In the genomic region with DNA sequence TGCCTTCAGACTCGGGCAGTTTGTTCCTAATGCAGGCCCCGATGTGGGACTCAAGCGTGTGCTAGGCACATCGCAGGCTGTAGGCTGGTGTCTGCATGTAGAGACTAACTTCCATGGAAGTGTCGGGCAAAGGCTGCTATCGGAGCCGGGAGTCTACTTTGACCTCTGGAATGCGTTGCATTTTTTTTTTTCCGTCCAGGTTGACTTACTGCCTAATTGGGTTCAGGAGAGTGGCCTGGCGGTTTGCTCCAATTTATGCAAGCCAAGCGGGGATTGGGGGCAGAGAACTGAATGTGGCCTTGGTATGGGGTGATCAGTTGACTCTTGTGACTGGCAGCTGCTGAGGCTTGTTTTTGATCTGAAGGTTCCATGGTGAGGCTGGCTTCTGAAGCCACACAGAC, we compare ENCODE assay signal across 8 mouse cellular contexts. TPM values are rescaled to one million over a fixed set of nuclear protein-coding genes. Genes with fewer than 3 reads are reported as not detected.
DNase-seq lines count a peak whose midpoint lies in the region; ATAC-seq and TF ChIP-seq lines count a peak whose summit lies in the region.

No protein-coding gene starts in this region.

- peak overlapping the region; percentile 98 for H3K9ac ChIP-seq in neural tube, embryonic 11.5 days (ENCODE audit: low read length)
- 0 out of 2 replicates have a peak overlapping the region, but pooled peaks have one; percentile 92 for H3K9ac ChIP-seq in embryonic facial prominence, embryonic 15.5 days
- peak overlapping the region; percentile 96 for H3K9ac ChIP-seq in hindbrain, embryonic 16.5 days (ENCODE audit: low read depth, low read length)
- peak overlapping the region; percentile 90 for H3K9ac ChIP-seq in liver, embryonic 14.5 days (replicated peaks)

- no peak for TF ChIP-seq CTCF in liver, embryonic 14.5 days (IDR thresholded peaks at IDR 0.05; ENCODE audit: low read depth)

- peak overlapping the region; percentile 85 for H3K4me3 ChIP-seq in neural tube, embryonic 11.5 days (ENCODE audit: low read depth, low read length)
- peak overlapping the region; percentile 70 for H3K4me3 ChIP-seq in embryonic facial prominence, embryonic 15.5 days (replicated peaks)
- peak overlapping the region; percentile 58 for H3K4me3 ChIP-seq in hindbrain, embryonic 16.5 days (ENCODE audit: low read length)
- peak overlapping the region; percentile 71 to 97 for H3K4me3 ChIP-seq in liver, embryonic 14.5 days (ENCODE audit: insufficient read depth in 1 of 2, low read depth in 2 of 2, low read length in 2 of 2)

- peak overlapping the region; percentile 93 for H3K4me2 ChIP-seq in neural tube, embryonic 11.5 days (ENCODE audit: low read depth)
- peak overlapping the region; percentile 73 for H3K4me2 ChIP-seq in embryonic facial prominence, embryonic 15.5 days (replicated peaks)
- peak overlapping the region; percentile 82 for H3K4me2 ChIP-seq in hindbrain, embryonic 16.5 days (ENCODE audit: low read length)
- H3K4me2 ChIP-seq in liver, embryonic 14.5 days (ENCODE audit: low read depth) = peak overlapping the region; percentile 97

- intact Hi-C loops in gastrocnemius, postnatal 14 days (cut with DNase I; ENCODE audit: low total_unique reads) = no loop called here

- WGBS in neural tube, embryonic 11.5 days = 11% methylated on average over 11 of the region's 11 CpGs
- 6% methylated on average over 11 of the region's 11 CpGs for WGBS in embryonic facial prominence, embryonic 15.5 days
- WGBS in hindbrain, embryonic 16.5 days = 4% methylated on average over 11 of the region's 11 CpGs
- 33% methylated on average over 11 of the region's 11 CpGs for WGBS in liver, embryonic 14.5 days (ENCODE audit: insufficient replicate concordance)

- H3K27ac ChIP-seq in neural tube, embryonic 11.5 days (ENCODE audit: low read depth, low read length) = no peak overlapping the region
- H3K27ac ChIP-seq in embryonic facial prominence, embryonic 15.5 days (replicated peaks) = peak overlapping the region; percentile 99
- peak overlapping the region; percentile 99 for H3K27ac ChIP-seq in hindbrain, embryonic 16.5 days (ENCODE audit: low read depth, low read length)
- no peak overlapping the region; the same call in 1 of the 2 replicates for H3K27ac ChIP-seq in liver, embryonic 14.5 days

- no peak for ATAC-seq in neural tube, embryonic 11.5 days (ENCODE audit: insufficient read depth, low FRiP score, low TSS enrichment)
- no peak for ATAC-seq in embryonic facial prominence, embryonic 15.5 days (ENCODE audit: insufficient number of reproducible peaks, low FRiP score, low TSS enrichment, low read depth)
- ATAC-seq in hindbrain, embryonic 16.5 days = no peak
- no peak for ATAC-seq in liver, embryonic 14.5 days (ENCODE audit: insufficient read depth)

- H3K9me3 ChIP-seq in neural tube, embryonic 11.5 days (ENCODE audit: control insufficient read depth, low read length) = no peaks in the 10 kb centered on the region
- no peaks in the 10 kb centered on the region for H3K9me3 ChIP-seq in embryonic facial prominence, embryonic 15.5 days (replicated peaks)
- H3K9me3 ChIP-seq in hindbrain, embryonic 16.5 days (ENCODE audit: control insufficient read depth, low read length) = no peaks in the 10 kb centered on the region
- no peaks in the 10 kb centered on the region for H3K9me3 ChIP-seq in liver, embryonic 14.5 days (ENCODE audit: control insufficient read depth, low read length)

- H3K36me3 ChIP-seq in neural tube, embryonic 11.5 days (ENCODE audit: control insufficient read depth, insufficient read depth, low read length) = peaks cover 3% of the 10 kb centered on the region; the same call in 1 of the 2 replicates
- no peaks in the 10 kb centered on the region for H3K36me3 ChIP-seq in embryonic facial prominence, embryonic 15.5 days
- H3K36me3 ChIP-seq in hindbrain, embryonic 16.5 days (ENCODE audit: control insufficient read depth, insufficient read depth, low read length) = no peaks in the 10 kb centered on the region
- H3K36me3 ChIP-seq in liver, embryonic 14.5 days (replicated peaks; ENCODE audit: control insufficient read depth, insufficient read depth, low read depth) = no peaks in the 10 kb centered on the region

- H3K4me1 ChIP-seq in neural tube, embryonic 11.5 days (ENCODE audit: control insufficient read depth, insufficient read depth, low read length) = peaks cover 22% of the 10 kb centered on the region
- H3K4me1 ChIP-seq in embryonic facial prominence, embryonic 15.5 days = peaks cover 50% of the 10 kb centered on the region
- H3K4me1 ChIP-seq in hindbrain, embryonic 16.5 days (ENCODE audit: control insufficient read depth, insufficient read depth, low read depth, low read length) = peaks cover 31% of the 10 kb centered on the region
- peaks cover 15 to 39% of the 10 kb centered on the region in 2 experiments for H3K4me1 ChIP-seq in liver, embryonic 14.5 days (replicated peaks; ENCODE audit: control insufficient read depth in 2 of 2, insufficient read depth in 2 of 2, low read length in 1 of 2)

- no peaks in the 10 kb centered on the region for H3K27me3 ChIP-seq in neural tube, embryonic 11.5 days (ENCODE audit: control insufficient read depth, insufficient read depth, low read length)
- no peaks in the 10 kb centered on the region for H3K27me3 ChIP-seq in embryonic facial prominence, embryonic 15.5 days
- H3K27me3 ChIP-seq in hindbrain, embryonic 16.5 days (replicated peaks; ENCODE audit: control insufficient read depth, insufficient read depth, low read length) = no peaks in the 10 kb centered on the region
- H3K27me3 ChIP-seq in liver, embryonic 14.5 days (ENCODE audit: control insufficient read depth, insufficient read depth, low read length) = no peaks in the 10 kb centered on the region; the same call in 1 of the 2 replicates

- DNase-seq in neural tube, embryonic 11.5 days (ENCODE audit: low spot score) = no peak
- DNase-seq in neural tube, embryonic 10.5 days (ENCODE audit: extremely low spot score, low spot score) = no peak
- DNase-seq in liver, embryonic 14.5 days (ENCODE audit: low read depth in 3 of 3, low spot score in 3 of 3) = no peak
- no peak for DNase-seq in urinary bladder, postnatal 25 days (ENCODE audit: low spot score)
- no peak for DNase-seq in layer of hippocampus, adult 18-20 months (ENCODE audit: low spot score in 2 of 2)
- DNase-seq in gastrocnemius, postnatal 14 days = no peak

- TF ChIP-seq EP300 in liver, embryonic 14.5 days (IDR thresholded peaks at IDR 0.05; ENCODE audit: low read depth) = no peak

RNA-seq across cellular contexts. Expression of gene Anp32a, which starts 4.0 kb away (rescaled TPM):
- polyA plus RNA-seq in neural tube, embryonic 11.5 days (2014; fragmentation: Nextera tagmentation; extraction: Ambion mirVana) = 125 and 138 TPM in 2 replicates
- 185 and 200 TPM in 2 replicates for polyA plus RNA-seq in embryonic facial prominence, embryonic 15.5 days (2015; fragmentation: Nextera tagmentation; extraction: Ambion mirVana)
- polyA plus RNA-seq in hindbrain, embryonic 16.5 days (2015; fragmentation: Nextera tagmentation; extraction: Ambion mirVana) = 115 and 156 TPM in 2 replicates
- polyA plus RNA-seq in liver, embryonic 14.5 days (2012; rRNA removed) = 56.1 and 240 TPM in 2 replicates
- 54.3 and 54.7 TPM in 2 replicates for polyA plus RNA-seq in liver, embryonic 14.5 days (2014; fragmentation: Nextera tagmentation; extraction: Ambion mirVana)
- total RNA-seq in layer of hippocampus, adult 18-20 months (2021) = 100 to 1,000 TPM; 318 to 326 TPM
- 10 to 100 TPM; 73.6 to 76.9 TPM for total RNA-seq in gastrocnemius, postnatal 14 days (2021)

Comparison
In these comparisons a context has a peak if more than half of its experiments do, and no peak if none do; other contexts are left out.
1. H3K27ac ChIP-seq: peak in embryonic facial prominence, embryonic 15.5 days (single experiment) and hindbrain, embryonic 16.5 days (single experiment); none in neural tube, embryonic 11.5 days (single experiment) and liver, embryonic 14.5 days (single experiment).
2. Peak in every context shown above with its lines, with median percentiles within 50 percentile points of each other: H3K4me2 ChIP-seq, H3K4me3 ChIP-seq and H3K9ac ChIP-seq.